ENCODE assay signal across 16 mouse cellular contexts in genomic region chr10:21740256-21740655, GRCm38 (mm10).
"Had no signal": no experiment of that assay in that cellular context is flagged by ENCODE, and none has a peak within 500 bp of the region (broad histone marks: within the 10 kb centered on the region; RNA-seq: fewer than 3 reads in every experiment).

No protein-coding gene starts in this region.

- H3K9me3 ChIP-seq: limb, embryonic 10.5 days; limb, embryonic 13.5 days; liver, embryonic 13.5 days; stomach, embryonic 15.5 days had no signal

- H3K27ac ChIP-seq: limb, embryonic 10.5 days; limb, embryonic 13.5 days; liver, embryonic 13.5 days; stomach, embryonic 15.5 days had no signal

- DNase-seq: kidney, adult 9 months; kidney, postnatal 14 days; kidney, postnatal 4 days; liver; liver, embryonic 13.5 days; lung, adult 2 months; lung, postnatal 14 days; lung, postnatal 4 days; midbrain, embryonic 14.5 days; right cerebral cortex, postnatal 25 days; spleen, adult 18-20 months; thymus, postnatal 25 days had no signal

- H3K4me3 ChIP-seq: limb, embryonic 10.5 days; limb, embryonic 13.5 days; liver, embryonic 13.5 days; stomach, embryonic 15.5 days had no signal

- H3K27me3 ChIP-seq: limb, embryonic 13.5 days; liver, embryonic 13.5 days; stomach, embryonic 15.5 days had no signal

- H3K36me3 ChIP-seq: limb, embryonic 10.5 days; limb, embryonic 13.5 days; liver, embryonic 13.5 days; stomach, embryonic 15.5 days had no signal

- H3K4me2 ChIP-seq: limb, embryonic 13.5 days; liver, embryonic 13.5 days; midbrain, embryonic 11.5 days; stomach, embryonic 15.5 days had no signal

- H3K4me1 ChIP-seq: liver, embryonic 13.5 days; stomach, embryonic 15.5 days had no signal

- H3K9ac ChIP-seq: limb, embryonic 13.5 days; liver, embryonic 13.5 days; stomach, embryonic 15.5 days had no signal
